Mouse (Mus musculus) cerebellum, postnatal 25 days (tissue): ENCODE results near the gene Mef2c.

Experiments used
- DNase-seq, 2 experiments: peaks; one replicate each; pipeline ENCODE4 v3.0.0; 2021; ENCODE audit warnings: mixed read lengths in 2 of 2

The Mef2c gene

GRCm38 (mm10) chr13:83524902-83525715 is 21.3 kb downstream of the Mef2c start:
- peak in 1 of 2 experiments; percentile 19 for DNase-seq

- no peak for DNase-seq
Measured at GRCm38 (mm10) chr13:83525716-83526005, 21.8 kb downstream of the Mef2c start.

- no peak for DNase-seq
Measured at GRCm38 (mm10) chr13:83526066-83526465, 22.2 kb downstream of the Mef2c start.

GRCm38 (mm10) chr13:83527921-83528320 is 24.1 kb downstream of the Mef2c start:
- DNase-seq = no peak

- DNase-seq = no peak
Measured at GRCm38 (mm10) chr13:83529729-83530314, 26.0 kb downstream of the Mef2c start.

- no peak for DNase-seq
Measured at GRCm38 (mm10) chr13:83530889-83531288, 27.1 kb downstream of the Mef2c start.

- peak in 1 of 2 experiments; percentile 35 for DNase-seq
Measured at GRCm38 (mm10) chr13:83531968-83532591, 28.2 kb downstream of the Mef2c start.

- DNase-seq = no peak
Measured at GRCm38 (mm10) chr13:83536361-83536760, 32.5 kb downstream of the Mef2c start.

- DNase-seq = peak; percentile 45 to 67
Measured at GRCm38 (mm10) chr13:83537163-83537562, 33.3 kb downstream of the Mef2c start.

- no peak for DNase-seq
Measured at GRCm38 (mm10) chr13:83539921-83540320, 36.1 kb downstream of the Mef2c start.

- DNase-seq = no peak
Measured at GRCm38 (mm10) chr13:83542666-83543065, 38.8 kb downstream of the Mef2c start.

GRCm38 (mm10) chr13:83544707-83545106 is 40.9 kb downstream of the Mef2c start:
- no peak for DNase-seq

- no peak for DNase-seq
Measured at GRCm38 (mm10) chr13:83546876-83547275, 43.0 kb downstream of the Mef2c start.

- DNase-seq = no peak
Measured at GRCm38 (mm10) chr13:83551259-83551658, 47.4 kb downstream of the Mef2c start.

- no peak for DNase-seq
Measured at GRCm38 (mm10) chr13:83552051-83552450, 48.2 kb downstream of the Mef2c start.

GRCm38 (mm10) chr13:83563261-83563660 is 59.4 kb downstream of the Mef2c start:
- DNase-seq = no peak

- DNase-seq = no peak
Measured at GRCm38 (mm10) chr13:83565732-83566131, 61.9 kb downstream of the Mef2c start.

- DNase-seq = no peak
Measured at GRCm38 (mm10) chr13:83566180-83566579, 62.3 kb downstream of the Mef2c start.

- no peak for DNase-seq
Measured at GRCm38 (mm10) chr13:83566834-83567534, 63.1 kb downstream of the Mef2c start.

- no peak for DNase-seq
Measured at GRCm38 (mm10) chr13:83567681-83568080, 63.8 kb downstream of the Mef2c start.

- no peak for DNase-seq
Measured at GRCm38 (mm10) chr13:83568759-83569256, 65.0 kb downstream of the Mef2c start.

GRCm38 (mm10) chr13:83571973-83572447 is 68.2 kb downstream of the Mef2c start:
- DNase-seq = no peak

- no peak for DNase-seq
Measured at GRCm38 (mm10) chr13:83572469-83572868, 68.6 kb downstream of the Mef2c start.
